Mouse (Mus musculus): Measurements from ENCODE around the gene Pip4p1. TPM values are rescaled to one million over a fixed set of nuclear protein-coding genes. Genes with fewer than 3 reads are reported as not detected.

The Pip4p1 gene
- polyA plus RNA-seq, 1 experiment = 93.1 TPM

- TF ChIP-seq CTCF (IDR thresholded peaks at IDR 0.05; ENCODE audit: extremely low read depth, insufficient read length, insufficient replicate concordance, low read depth, low read length) (no peak), POLR2A (IDR thresholded peaks at IDR 0.05; ENCODE audit: low read depth, low read length) (no peak)
- Histone ChIP-seq H3K36me3 (ENCODE audit: control insufficient read depth, insufficient read depth, low read length) (no peaks in the 10 kb centered on the region), H3K27ac (ENCODE audit: insufficient read depth, low read depth, low read length) (no peak overlapping the region), H3K4me1 (ENCODE audit: control insufficient read depth, insufficient read depth, insufficient read length, low read length) (peaks cover 17% of the 10 kb centered on the region), H3K4me3 (ENCODE audit: low read depth, low read length) (0 out of 2 replicates have a peak overlapping the region, but pooled peaks have one; percentile 18), H3K27me3 (ENCODE audit: control insufficient read depth, insufficient read depth, low read length) (no peaks in the 10 kb centered on the region)
- WGBS = 38% methylated on average over 22 of the region's 22 CpGs
Observed at GRCm38 (mm10) chr14:50892541-50893459, 37.9 kb downstream of the Pip4p1 start.

GRCm38 (mm10) chr14:50892091-50892490, 38.6 kb downstream of the Pip4p1 start:
- no peak for TF ChIP-seq CTCF (IDR thresholded peaks at IDR 0.05; ENCODE audit: extremely low read depth, insufficient read length, insufficient replicate concordance, low read depth, low read length)
- no peak for TF ChIP-seq POLR2A (IDR thresholded peaks at IDR 0.05; ENCODE audit: low read depth, low read length)
- WGBS = 74% methylated on average over 7 of the region's 7 CpGs
- no peaks in the 10 kb centered on the region for H3K27me3 ChIP-seq (ENCODE audit: control insufficient read depth, insufficient read depth, low read length)
- no peak overlapping the region for H3K27ac ChIP-seq (ENCODE audit: insufficient read depth, low read depth, low read length)
- peaks cover 17% of the 10 kb centered on the region for H3K4me1 ChIP-seq (ENCODE audit: control insufficient read depth, insufficient read depth, insufficient read length, low read length)
- no peaks in the 10 kb centered on the region for H3K36me3 ChIP-seq (ENCODE audit: control insufficient read depth, insufficient read depth, low read length)
- no peak overlapping the region for H3K4me3 ChIP-seq (ENCODE audit: low read depth, low read length)

- WGBS = 97% methylated on average over 8 of the region's 8 CpGs
- Histone ChIP-seq H3K4me3 (ENCODE audit: low read depth, low read length) (no peak overlapping the region), H3K4me1 (ENCODE audit: control insufficient read depth, insufficient read depth, insufficient read length, low read length) (peaks cover 15% of the 10 kb centered on the region), H3K36me3 (ENCODE audit: control insufficient read depth, insufficient read depth, low read length) (no peaks in the 10 kb centered on the region), H3K27ac (ENCODE audit: insufficient read depth, low read depth, low read length) (no peak overlapping the region), H3K27me3 (ENCODE audit: control insufficient read depth, insufficient read depth, low read length) (no peaks in the 10 kb centered on the region)
- no peak for TF ChIP-seq CTCF (IDR thresholded peaks at IDR 0.05; ENCODE audit: extremely low read depth, insufficient read length, insufficient replicate concordance, low read depth, low read length)
- no peak for TF ChIP-seq POLR2A (IDR thresholded peaks at IDR 0.05; ENCODE audit: low read depth, low read length)
Observed at GRCm38 (mm10) chr14:50891621-50892020, 39.0 kb downstream of the Pip4p1 start.

GRCm38 (mm10) chr14:50876236-50876950, 54.3 kb downstream of the Pip4p1 start:
- H3K27ac ChIP-seq (ENCODE audit: insufficient read depth, low read depth, low read length) = peak overlapping the region; percentile 51; the same call in 1 of the 2 replicates
- no peak overlapping the region for H3K4me3 ChIP-seq (ENCODE audit: low read depth, low read length)
- no peaks in the 10 kb centered on the region for H3K27me3 ChIP-seq (ENCODE audit: control insufficient read depth, insufficient read depth, low read length)
- H3K36me3 ChIP-seq (ENCODE audit: control insufficient read depth, insufficient read depth, low read length) = no peaks in the 10 kb centered on the region
- TF ChIP-seq CTCF (IDR thresholded peaks at IDR 0.05; ENCODE audit: extremely low read depth, insufficient read length, insufficient replicate concordance, low read depth, low read length) (no peak), POLR2A (IDR thresholded peaks at IDR 0.05; ENCODE audit: low read depth, low read length) (no peak)
- H3K4me1 ChIP-seq (ENCODE audit: control insufficient read depth, insufficient read depth, insufficient read length, low read length) = peaks cover 6% of the 10 kb centered on the region; the same call in 1 of the 2 replicates
- WGBS = 88% methylated on average over 6 of the region's 6 CpGs

Other genes with a start within 250 kb of the Pip4p1 start
- not detected in 2 replicates for gene Olfr747, start 237.7 kb downstream of the Pip4p1 start, polyA plus RNA-seq (2012; rRNA removed)
- not detected in 2 replicates for gene Olfr748, start 223.5 kb downstream of the Pip4p1 start, polyA plus RNA-seq (2012; rRNA removed)
- gene Olfr749, start 185.8 kb downstream of the Pip4p1 start, polyA plus RNA-seq (2012; rRNA removed) = not detected in 2 replicates
- gene Ttc5, start 145.3 kb downstream of the Pip4p1 start, polyA plus RNA-seq (2012; rRNA removed) = 6.8 and 13.5 TPM in 2 replicates
- not detected in 2 replicates for gene Ccnb1ip1, start 123.1 kb downstream of the Pip4p1 start, polyA plus RNA-seq (2012; rRNA removed)
- gene Parp2, start 123.0 kb downstream of the Pip4p1 start, polyA plus RNA-seq (2012; rRNA removed) = 2.9 and 5.8 TPM in 2 replicates
- gene Tep1, start 60.3 kb downstream of the Pip4p1 start, polyA plus RNA-seq (2012; rRNA removed) = 48.1 and 105 TPM in 2 replicates
- 0.29 and 1.7 TPM in 2 replicates for gene Klhl33, start 33.3 kb downstream of the Pip4p1 start, polyA plus RNA-seq (2012; rRNA removed)
- gene Osgep, start 6.0 kb downstream of the Pip4p1 start, polyA plus RNA-seq (2012; rRNA removed) = 65.0 and 97.3 TPM in 2 replicates
- gene Apex1, start 5.9 kb downstream of the Pip4p1 start, polyA plus RNA-seq (2012; rRNA removed) = 9.6 and 20.0 TPM in 2 replicates
- 59.2 and 116 TPM in 2 replicates for gene Pnp, start 226 bp upstream of the Pip4p1 start, polyA plus RNA-seq (2012; rRNA removed)
- gene Gm49342, start 13.7 kb upstream of the Pip4p1 start, polyA plus RNA-seq (2012; rRNA removed) = not detected in 2 replicates
- 63.7 and 87.2 TPM in 2 replicates for gene Pnp2, start 25.1 kb upstream of the Pip4p1 start, polyA plus RNA-seq (2012; rRNA removed)
- gene Rnase10, start 76.9 kb upstream of the Pip4p1 start, polyA plus RNA-seq (2012; rRNA removed) = not detected in 2 replicates
- gene Rnase9, start 111.0 kb upstream of the Pip4p1 start, polyA plus RNA-seq (2012; rRNA removed) = not detected in 2 replicates
- not detected in 2 replicates for gene Rnase11, start 119.3 kb upstream of the Pip4p1 start, polyA plus RNA-seq (2012; rRNA removed)
- not detected in 2 replicates for gene Rnase12, start 126.8 kb upstream of the Pip4p1 start, polyA plus RNA-seq (2012; rRNA removed)
- 0.01 TPM in 1 of 2 replicates, not detected in the other for gene Olfr750, start 143.6 kb upstream of the Pip4p1 start, polyA plus RNA-seq (2012; rRNA removed)
- gene Rnase4, start 160.2 kb upstream of the Pip4p1 start, polyA plus RNA-seq (2012; rRNA removed) = 120 and 130 TPM in 2 replicates
- gene Ang, start 160.3 kb upstream of the Pip4p1 start, polyA plus RNA-seq (2012; rRNA removed) = 21.1 and 27.1 TPM in 2 replicates
- not detected in 2 replicates for gene Eddm3b, start 183.6 kb upstream of the Pip4p1 start, polyA plus RNA-seq (2012; rRNA removed)
- gene Rnase6, start 193.1 kb upstream of the Pip4p1 start, polyA plus RNA-seq (2012; rRNA removed) = 9.7 and 15.0 TPM in 2 replicates
- 47.1 and 6,983 TPM in 2 replicates for gene Rnase1, start 215.9 kb upstream of the Pip4p1 start, polyA plus RNA-seq (2012; rRNA removed)
- not detected in 2 replicates for gene Rnase2b, start 231.4 kb upstream of the Pip4p1 start, polyA plus RNA-seq (2012; rRNA removed)